Mouse (Mus musculus): ENCODE measurements around the gene Negr1.

Gene Negr1

GRCm38 (mm10) chr3:157108156-157108555 is 546.6 kb downstream of the Negr1 start:
- DNase-seq (ENCODE audit: low read depth) = no peak

- no peak for DNase-seq (ENCODE audit: low read depth)
Observed at GRCm38 (mm10) chr3:157109308-157109707, 547.7 kb downstream of the Negr1 start.

- no peak for DNase-seq (ENCODE audit: low read depth)
Observed at GRCm38 (mm10) chr3:157115105-157115760, 553.6 kb downstream of the Negr1 start.

- no peak for DNase-seq (ENCODE audit: low read depth)
Observed at GRCm38 (mm10) chr3:157116024-157116423, 554.4 kb downstream of the Negr1 start.

- no peak for DNase-seq (ENCODE audit: low read depth)
Observed at GRCm38 (mm10) chr3:157119916-157120315, 558.3 kb downstream of the Negr1 start.

GRCm38 (mm10) chr3:157146124-157146855 is 584.7 kb downstream of the Negr1 start:
- DNase-seq (ENCODE audit: low read depth) = no peak

GRCm38 (mm10) chr3:157154902-157155301 is 593.3 kb downstream of the Negr1 start:
- DNase-seq (ENCODE audit: low read depth) = no peak

GRCm38 (mm10) chr3:157155513-157155912 is 593.9 kb downstream of the Negr1 start:
- DNase-seq (ENCODE audit: low read depth) = no peak

- no peak for DNase-seq (ENCODE audit: low read depth)
Observed at GRCm38 (mm10) chr3:157164840-157165595, 603.4 kb downstream of the Negr1 start.

GRCm38 (mm10) chr3:157181975-157182374 is 620.4 kb downstream of the Negr1 start:
- DNase-seq (ENCODE audit: low read depth) = no peak

GRCm38 (mm10) chr3:157188939-157189725 is 627.5 kb downstream of the Negr1 start:
- no peak for DNase-seq (ENCODE audit: low read depth)

- no peak for DNase-seq (ENCODE audit: low read depth)
Observed at GRCm38 (mm10) chr3:157189834-157190233, 628.2 kb downstream of the Negr1 start.

- DNase-seq (ENCODE audit: low read depth) = no peak
Observed at GRCm38 (mm10) chr3:157190551-157190950, 629.0 kb downstream of the Negr1 start.

GRCm38 (mm10) chr3:157192021-157192420 is 630.4 kb downstream of the Negr1 start:
- no peak for DNase-seq (ENCODE audit: low read depth)

- no peak for DNase-seq (ENCODE audit: low read depth)
Observed at GRCm38 (mm10) chr3:157193141-157193540, 631.5 kb downstream of the Negr1 start.

GRCm38 (mm10) chr3:157198659-157199058 is 637.1 kb downstream of the Negr1 start:
- no peak for DNase-seq (ENCODE audit: low read depth)

GRCm38 (mm10) chr3:157201726-157202125 is 640.1 kb downstream of the Negr1 start:
- no peak for DNase-seq (ENCODE audit: low read depth)

GRCm38 (mm10) chr3:157203573-157203972 is 642.0 kb downstream of the Negr1 start:
- DNase-seq (ENCODE audit: low read depth) = no peak

GRCm38 (mm10) chr3:157206752-157207151 is 645.2 kb downstream of the Negr1 start:
- DNase-seq (ENCODE audit: low read depth) = no peak

GRCm38 (mm10) chr3:157208966-157209365 is 647.4 kb downstream of the Negr1 start:
- DNase-seq (ENCODE audit: low read depth) = no peak

GRCm38 (mm10) chr3:157209386-157209785 is 647.8 kb downstream of the Negr1 start:
- DNase-seq (ENCODE audit: low read depth) = no peak
